Mouse (Mus musculus): ENCODE results near the gene Tgm6. TPM values are rescaled to one million over a fixed set of nuclear protein-coding genes. Genes with fewer than 3 reads are reported as not detected.
A peak's percentile ranks its signal among the peaks of the same experiment; 100 is the strongest.

The Tgm6 gene
- polyA plus RNA-seq, 1 experiment: not detected

GRCm38 (mm10) chr2:130167861-130168260, 55.6 kb downstream of the Tgm6 start:
- Histone ChIP-seq H3K27me3 (ENCODE audit: control insufficient read depth) (no peaks in the 10 kb centered on the region), H3K36me3 (ENCODE audit: control insufficient read depth) (peaks cover 69% of the 10 kb centered on the region), H3K4me1 (ENCODE audit: control insufficient read depth) (no peaks in the 10 kb centered on the region; the same call in 1 of the 2 replicates), H3K9me3 (ENCODE audit: control insufficient read depth, low read length) (no peaks in the 10 kb centered on the region), H3K4me3 (replicated peaks) (no peak overlapping the region)
- TF ChIP-seq TAL1 (IDR thresholded peaks at IDR 0.05; ENCODE audit: low read length): no peak
- no peak for TF ChIP-seq GATA1 (IDR thresholded peaks at IDR 0.05; ENCODE audit: low read length)

DNA sequence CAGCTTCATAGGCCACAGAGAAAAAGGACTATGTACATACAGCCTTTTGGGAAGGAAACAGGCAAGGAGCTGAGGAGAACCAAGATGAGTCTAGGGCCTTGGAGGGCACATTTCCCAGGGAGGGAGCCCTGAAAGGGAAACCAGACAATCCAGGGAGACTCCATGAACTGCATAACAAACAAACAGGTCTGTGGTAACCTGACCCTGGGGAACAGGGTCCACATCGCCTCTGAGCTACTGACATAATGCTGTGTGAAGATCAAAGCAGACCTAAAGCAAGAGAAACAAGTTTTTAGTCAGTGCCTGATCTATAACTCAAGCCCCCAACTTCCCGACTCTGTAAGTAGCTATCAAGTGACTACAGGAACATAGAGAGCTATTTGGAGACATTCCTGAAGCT, 59.5 kb downstream of the Tgm6 start:
- H3K27me3 ChIP-seq (ENCODE audit: control insufficient read depth): no peaks in the 10 kb centered on the region
- no peaks in the 10 kb centered on the region for H3K9me3 ChIP-seq (ENCODE audit: control insufficient read depth, low read length)
- peaks cover 98% of the 10 kb centered on the region for H3K36me3 ChIP-seq (ENCODE audit: control insufficient read depth)
- no peak for TF ChIP-seq GATA1 (IDR thresholded peaks at IDR 0.05; ENCODE audit: low read length)
- TF ChIP-seq TAL1 (IDR thresholded peaks at IDR 0.05; ENCODE audit: low read length): no peak
- H3K4me3 ChIP-seq (replicated peaks): no peak overlapping the region
- H3K4me1 ChIP-seq (ENCODE audit: control insufficient read depth): peaks cover 7% of the 10 kb centered on the region

- Histone ChIP-seq H3K4me1 (ENCODE audit: control insufficient read depth) (peaks cover 32% of the 10 kb centered on the region), H3K36me3 (ENCODE audit: control insufficient read depth) (peaks cover 59% of the 10 kb centered on the region), H3K4me3 (replicated peaks) (peak overlapping the region; percentile 99), H3K27me3 (ENCODE audit: control insufficient read depth) (no peaks in the 10 kb centered on the region), H3K9me3 (ENCODE audit: control insufficient read depth, low read length) (no peaks in the 10 kb centered on the region)
- TF ChIP-seq TAL1 (IDR thresholded peaks at IDR 0.05; ENCODE audit: low read length): no peak
- TF ChIP-seq GATA1 (IDR thresholded peaks at IDR 0.05; ENCODE audit: low read length): no peak
Measured at GRCm38 (mm10) chr2:130176820-130177219, 64.6 kb downstream of the Tgm6 start.

DNA sequence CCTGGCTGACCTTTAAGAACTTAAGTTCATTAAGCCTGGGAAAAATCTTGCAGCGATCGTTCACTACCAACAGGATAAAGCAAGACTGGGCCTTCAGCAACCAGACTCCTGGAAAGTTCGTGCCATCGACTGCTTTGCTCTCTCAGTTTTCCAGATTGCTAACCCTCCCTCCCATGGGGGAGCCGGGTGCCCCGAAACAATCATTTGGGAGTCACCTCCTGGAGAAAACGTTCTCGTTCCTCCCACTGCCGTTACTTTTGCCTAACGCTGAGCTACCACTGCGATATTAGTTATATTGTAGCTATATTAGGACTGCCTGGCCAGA, 66.1 kb downstream of the Tgm6 start:
- peak overlapping the region; percentile 99 for H3K4me3 ChIP-seq (replicated peaks)
- no peak for TF ChIP-seq TAL1 (IDR thresholded peaks at IDR 0.05; ENCODE audit: low read length)
- no peak for TF ChIP-seq GATA1 (IDR thresholded peaks at IDR 0.05; ENCODE audit: low read length)
- H3K4me1 ChIP-seq (ENCODE audit: control insufficient read depth): peaks cover 32% of the 10 kb centered on the region
- peaks cover 44% of the 10 kb centered on the region for H3K36me3 ChIP-seq (ENCODE audit: control insufficient read depth)
- H3K9me3 ChIP-seq (ENCODE audit: control insufficient read depth, low read length): no peaks in the 10 kb centered on the region
- no peaks in the 10 kb centered on the region for H3K27me3 ChIP-seq (ENCODE audit: control insufficient read depth)

DNA sequence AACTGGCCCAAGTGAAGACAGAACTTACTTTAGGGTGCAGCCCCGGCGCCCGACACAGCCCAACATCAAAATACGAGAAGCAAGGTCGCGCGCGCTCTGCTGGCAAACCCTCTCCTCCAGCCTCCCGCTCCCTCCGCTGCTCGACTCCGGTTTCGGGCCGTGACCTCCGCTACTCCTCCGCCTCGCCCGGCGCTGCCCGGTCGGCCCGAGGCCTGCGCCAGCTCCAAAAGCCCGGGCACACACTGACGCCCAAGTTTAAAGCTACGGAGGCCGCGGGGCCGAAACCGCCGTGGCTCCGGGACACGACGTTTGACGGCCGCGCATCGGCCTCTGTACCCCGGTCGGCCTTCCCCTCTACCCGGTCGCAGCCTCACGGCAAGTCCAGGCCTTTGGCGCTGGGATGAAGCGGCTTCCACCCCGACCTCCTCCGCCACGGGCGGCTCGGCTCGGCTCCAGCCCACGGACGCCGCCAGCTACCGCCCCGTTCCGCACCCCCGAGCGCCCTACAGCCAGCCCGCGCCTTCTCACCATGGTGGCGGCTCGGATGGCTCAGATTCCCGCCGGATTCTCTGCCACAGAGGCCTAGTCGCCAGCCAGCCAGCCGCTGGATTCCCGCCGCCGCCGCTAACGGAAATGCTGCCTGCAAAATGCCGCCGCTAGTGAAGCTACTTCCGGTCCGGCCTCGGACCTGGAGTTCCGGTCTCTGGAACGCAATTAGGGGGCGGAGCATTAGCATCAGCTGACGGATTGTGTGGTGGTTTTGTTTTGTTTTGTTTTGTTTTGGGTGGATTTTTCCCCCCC, 66.7 kb downstream of the Tgm6 start, which contains the start of gene Snrpb:
Gene Snrpb (minus strand): TSS at position 698 of the 801 bp plus-strand sequence.
- H3K36me3 ChIP-seq (ENCODE audit: control insufficient read depth): peaks cover 38% of the 10 kb centered on the region
- TF ChIP-seq GATA1 (IDR thresholded peaks at IDR 0.05; ENCODE audit: low read length): no peak
- no peak for TF ChIP-seq TAL1 (IDR thresholded peaks at IDR 0.05; ENCODE audit: low read length)
- peaks cover 3% of the 10 kb centered on the region; the same call in 1 of the 2 replicates for H3K27me3 ChIP-seq (ENCODE audit: control insufficient read depth)
- no peaks in the 10 kb centered on the region for H3K9me3 ChIP-seq (ENCODE audit: control insufficient read depth, low read length)
- H3K4me3 ChIP-seq (replicated peaks): peak within 1 kb of the TSS; percentile 99
- H3K4me1 ChIP-seq (ENCODE audit: control insufficient read depth): peaks cover 32% of the 10 kb centered on the region

DNA sequence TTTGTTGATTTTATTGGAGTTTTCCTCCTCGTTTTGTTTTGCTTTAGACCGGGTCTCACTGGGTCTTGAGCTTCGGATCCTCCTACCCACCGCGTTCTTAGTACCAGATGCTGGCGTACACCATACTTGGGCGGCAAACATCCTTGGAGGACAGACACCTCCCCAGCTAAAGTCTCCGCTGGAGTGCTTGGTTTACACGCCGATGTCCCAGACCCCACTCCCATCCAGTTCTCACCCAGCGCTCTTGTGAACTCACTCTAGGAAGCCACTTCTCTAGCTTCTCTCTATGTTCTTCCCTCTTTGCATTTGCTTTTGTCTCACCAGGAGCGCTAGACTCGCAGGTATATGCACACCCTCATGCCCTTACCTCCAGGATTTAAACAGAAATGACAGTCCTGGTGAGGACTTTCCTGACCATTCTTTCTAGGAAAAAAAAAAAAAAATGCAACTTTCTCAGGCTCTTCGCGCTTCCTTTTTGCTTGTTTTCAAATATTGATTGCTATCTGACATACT, 67.3 kb downstream of the Tgm6 start:
- TF ChIP-seq TAL1 (IDR thresholded peaks at IDR 0.05; ENCODE audit: low read length): no peak
- H3K36me3 ChIP-seq (ENCODE audit: control insufficient read depth): peaks cover 32% of the 10 kb centered on the region

DNA sequence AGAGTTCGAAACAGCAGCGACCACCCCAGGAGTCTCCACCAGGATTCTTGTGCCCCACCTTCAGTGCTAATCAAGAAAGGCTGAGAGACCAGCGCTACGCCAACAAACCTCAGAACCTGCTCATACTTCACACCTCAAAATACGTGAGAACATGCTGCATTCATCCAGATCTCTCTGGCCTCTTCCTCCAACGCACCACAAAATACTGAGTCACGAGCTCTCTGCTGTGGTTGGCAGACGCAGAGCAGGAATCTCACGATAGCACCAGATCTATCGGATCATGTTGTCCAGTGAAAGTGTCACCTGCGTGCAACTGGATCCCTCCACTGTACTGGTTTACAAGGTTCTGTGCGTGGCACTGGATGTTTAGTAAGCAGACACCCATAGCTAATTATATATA, 76.2 kb downstream of the Tgm6 start:
- TF ChIP-seq GATA1 (IDR thresholded peaks at IDR 0.05; ENCODE audit: low read length) (no peak), TAL1 (IDR thresholded peaks at IDR 0.05; ENCODE audit: low read length) (no peak)
- Histone ChIP-seq H3K4me3 (replicated peaks) (no peak overlapping the region), H3K9me3 (ENCODE audit: control insufficient read depth, low read length) (no peaks in the 10 kb centered on the region)

More for the DNA sequence above, 67.3 kb downstream of the Tgm6 start:
- H3K27me3 ChIP-seq (ENCODE audit: control insufficient read depth): peaks cover 4% of the 10 kb centered on the region; the same call in 1 of the 2 replicates
- no peaks in the 10 kb centered on the region for H3K9me3 ChIP-seq (ENCODE audit: control insufficient read depth, low read length)
- H3K4me3 ChIP-seq (replicated peaks): peak overlapping the region; percentile 99
- H3K4me1 ChIP-seq (ENCODE audit: control insufficient read depth): peaks cover 32% of the 10 kb centered on the region

GRCm38 (mm10) chr2:130194894-130195293, 82.7 kb downstream of the Tgm6 start, which contains the start of gene Tmc2:
TSS of gene Tmc2 (plus strand) at chr2:130195194.
- Histone ChIP-seq H3K36me3 (ENCODE audit: control insufficient read depth) (no peaks in the 10 kb centered on the region), H3K27me3 (ENCODE audit: control insufficient read depth) (no peaks in the 10 kb centered on the region; the same call in none of the 2 replicates), H3K4me1 (ENCODE audit: control insufficient read depth) (no peaks in the 10 kb centered on the region), H3K9me3 (ENCODE audit: control insufficient read depth, low read length) (peaks cover 2% of the 10 kb centered on the region; the same call in 1 of the 2 replicates), H3K4me3 (replicated peaks) (no peak within 1 kb of the TSS)
- TF ChIP-seq TAL1 (IDR thresholded peaks at IDR 0.05; ENCODE audit: low read length) (no peak), GATA1 (IDR thresholded peaks at IDR 0.05; ENCODE audit: low read length) (no peak)

More for the DNA sequence above, 76.2 kb downstream of the Tgm6 start:
- Histone ChIP-seq H3K36me3 (ENCODE audit: control insufficient read depth) (no peaks in the 10 kb centered on the region), H3K27me3 (ENCODE audit: control insufficient read depth) (peaks cover 9% of the 10 kb centered on the region), H3K4me1 (ENCODE audit: control insufficient read depth) (no peaks in the 10 kb centered on the region)

- Histone ChIP-seq H3K9me3 (ENCODE audit: control insufficient read depth, low read length) (peaks cover 4% of the 10 kb centered on the region), H3K4me3 (replicated peaks) (no peak overlapping the region), H3K36me3 (ENCODE audit: control insufficient read depth) (no peaks in the 10 kb centered on the region), H3K4me1 (ENCODE audit: control insufficient read depth) (no peaks in the 10 kb centered on the region), H3K27me3 (ENCODE audit: control insufficient read depth) (no peaks in the 10 kb centered on the region)
- no peak for TF ChIP-seq TAL1 (IDR thresholded peaks at IDR 0.05; ENCODE audit: low read length)
- TF ChIP-seq GATA1 (IDR thresholded peaks at IDR 0.05; ENCODE audit: low read length): no peak
Measured at GRCm38 (mm10) chr2:130200961-130201360, 88.7 kb downstream of the Tgm6 start.

Other genes starting within 250 kb of the Tgm6 start
- gene Tgm3, start 100.1 kb upstream of the Tgm6 start, polyA plus RNA-seq (2012): not detected in 2 replicates
- gene Snrpb, start 67.0 kb downstream of the Tgm6 start, polyA plus RNA-seq (2012): 43.6 and 46.0 TPM in 2 replicates
- gene Tmc2, start 82.8 kb downstream of the Tgm6 start, polyA plus RNA-seq (2012): not detected in 2 replicates
- gene Nop56, start 162.0 kb downstream of the Tgm6 start, polyA plus RNA-seq (2012): 6.1 and 6.4 TPM in 2 replicates
- gene Idh3b, start 172.1 kb downstream of the Tgm6 start, polyA plus RNA-seq (2012): 6.8 and 9.7 TPM in 2 replicates
- gene Ebf4, start 182.8 kb downstream of the Tgm6 start, polyA plus RNA-seq (2012): not detected in 2 replicates